Mouse (Mus musculus) testis, adult 2 months (tissue): ENCODE measurements around the gene Gmpr.
"Not testable (repeated sequence)": the region's sequence is repeated elsewhere in the genome, so short reads cannot be mapped to it uniquely, and the experiment has no call there.

ENCODE experiments used
- CTCF ChIP-seq: fragments of 200-500 bp; IDR thresholded peaks from 2 replicates; pipeline ENCODE4 v1.5.1; 2012; ENCODE audit warnings: low read depth, mild to moderate bottlenecking, inconsistent platforms, low read length, moderate library complexity; ENCODE audit not compliant: control insufficient read depth, insufficient read depth, insufficient replicate concordance
- POLR2A ChIP-seq: fragments of 200-500 bp; IDR thresholded peaks from 2 replicates; pipeline ENCODE4 v1.6.1; 2012; ENCODE audit warnings: low read depth, mild to moderate bottlenecking, inconsistent platforms, low read length, moderate library complexity; ENCODE audit not compliant: control insufficient read depth

GRCm38 (mm10) chr13:45483949-45484348 lies 23.3 kb upstream of the Gmpr start:
- TF ChIP-seq CTCF, POLR2A: not testable (repeated sequence)
